Mouse (Mus musculus) heart, embryonic 12.5 days (tissue): ENCODE results near the gene H2-D1. TPM values are rescaled to one million over a fixed set of nuclear protein-coding genes. Genes with fewer than 3 reads are reported as not detected.
A peak's percentile ranks its signal among the peaks of the same experiment; 100 is the strongest.
"Not testable (repeated sequence)": the region's sequence is repeated elsewhere in the genome, so short reads cannot be mapped to it uniquely, and the experiment has no call there.

Source experiments
- ATAC-seq: fragments of 200-750 bp; cut with Nextera tagmentation; 2 replicates; pipeline ENCODE4 v1.8.0; 2017; ENCODE audit warnings: moderate TSS enrichment, moderate library complexity; ENCODE audit not compliant: insufficient number of reproducible peaks, low FRiP score
- H3K27ac ChIP-seq: fragments of 300-500 bp; sonication (generic); 2 replicates; pipeline ENCODE4 v1.5.1; 2016; ENCODE audit warnings: mild to moderate bottlenecking, moderate library complexity; ENCODE audit not compliant: poor library complexity, severe bottlenecking
- H3K27me3 ChIP-seq: fragments of 300-500 bp; sonication (generic); replicated peaks from 2 replicates; pipeline ENCODE4 v1.6.1; 2016; ENCODE audit warnings: mild to moderate bottlenecking, moderate library complexity
- H3K36me3 ChIP-seq: fragments of 300-500 bp; sonication (generic); 2 replicates; pipeline ENCODE4 v1.6.1; 2016; ENCODE audit warnings: mild to moderate bottlenecking, moderate library complexity
- H3K4me1 ChIP-seq: fragments of 300-500 bp; sonication (generic); replicated peaks from 2 replicates; pipeline ENCODE4 v1.6.1; 2016; ENCODE audit warnings: mild to moderate bottlenecking
- H3K4me2 ChIP-seq: fragments of 300-500 bp; sonication (generic); 2 replicates; pipeline ENCODE4 v1.6.1; 2016; ENCODE audit warnings: mild to moderate bottlenecking, moderate library complexity
- H3K4me3 ChIP-seq: fragments of 300-500 bp; sonication (generic); 2 replicates; pipeline ENCODE4 v1.5.1; 2016; ENCODE audit warnings: mild to moderate bottlenecking
- H3K9ac ChIP-seq: fragments of 300-500 bp; sonication (generic); 2 replicates; pipeline ENCODE4 v1.6.1; 2016; ENCODE audit warnings: mild to moderate bottlenecking, moderate library complexity
- H3K9me3 ChIP-seq: fragments of 300-500 bp; sonication (generic); replicated peaks from 2 replicates; pipeline ENCODE4 v1.6.1; 2016; ENCODE audit warnings: mild to moderate bottlenecking, moderate library complexity
- WGBS: fragments of 180-500 bp; shearing (Covaris S2); methylation state at CpG from one replicate; pipeline ENCODE4 v1.1.7; 2016; 5-methylcytosine and 5-hydroxymethylcytosine counted together
- polyA plus RNA-seq: library from polyadenylated mRNA; unstranded; fragments of >200 nt; fragmentation: Nextera tagmentation; extraction: Ambion mirVana; gene quantifications from 2 replicates; pipeline ENCODE4 v1.2.1, GENCODE M21; 2016

Gene H2-D1
- polyA plus RNA-seq, 1 experiment from 2014 or later = 30.2 TPM

GRCm38 (mm10) chr17:35278049-35278448 is 15.5 kb downstream of the H2-D1 start:
- no peak for ATAC-seq

DNA sequence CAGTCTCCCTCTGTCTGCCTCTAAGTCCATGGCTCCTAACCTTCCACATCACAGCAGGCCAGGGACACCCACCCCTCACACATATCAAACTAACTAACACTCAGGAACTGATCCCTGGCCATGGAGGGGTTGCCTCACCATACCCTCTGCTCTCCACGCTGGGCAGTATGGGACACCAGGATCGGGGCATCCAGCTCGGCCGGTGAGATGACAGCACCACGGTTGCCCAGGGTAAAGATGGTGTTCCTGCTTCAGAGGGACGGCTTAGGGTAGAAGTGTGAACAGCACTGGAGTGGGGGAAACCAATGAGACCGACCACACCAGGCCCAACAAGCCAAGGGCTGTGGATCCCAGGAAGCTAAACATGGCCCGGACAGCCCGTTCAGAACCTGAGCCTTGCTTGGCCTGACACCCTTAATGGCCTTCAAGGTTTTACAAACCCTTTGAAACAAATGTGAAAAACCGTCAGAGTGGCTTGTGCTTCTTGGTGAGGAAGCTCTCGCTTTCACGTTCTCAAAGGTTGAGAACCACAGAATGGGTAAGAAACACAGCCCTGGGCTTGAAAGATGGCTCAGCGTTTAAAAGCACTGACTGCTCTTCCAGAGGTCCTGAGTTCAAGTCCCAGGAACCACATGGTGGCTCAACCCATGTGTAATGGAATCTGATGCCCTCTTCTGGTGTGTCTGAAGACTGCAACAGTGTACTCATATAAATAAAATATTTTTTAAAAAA is 16.6 kb downstream of the H2-D1 start:
- peaks cover 37% of the 10 kb centered on the region for H3K27me3 ChIP-seq
- 77% methylated on average over 13 of the region's 13 CpGs for WGBS

More at GRCm38 (mm10) chr17:35278049-35278448, 15.5 kb downstream of the H2-D1 start:
- H3K9me3 ChIP-seq = 0 out of 2 replicates have a peak, but pooled peaks cover 5% of the 10 kb centered on the region
- H3K4me1 ChIP-seq = no peaks in the 10 kb centered on the region
- no peak overlapping the region for H3K4me3 ChIP-seq
- H3K27ac ChIP-seq = no peak overlapping the region
- H3K9ac ChIP-seq = no peak overlapping the region
- H3K36me3 ChIP-seq = no peaks in the 10 kb centered on the region
- peaks cover 37% of the 10 kb centered on the region for H3K27me3 ChIP-seq
- WGBS = 79% methylated on average over 8 of the region's 8 CpGs
- no peak overlapping the region for H3K4me2 ChIP-seq

GRCm38 (mm10) chr17:35280276-35280675 is 17.7 kb downstream of the H2-D1 start:
- 74% methylated on average over 3 of the region's 3 CpGs for WGBS
- no peaks in the 10 kb centered on the region for H3K9me3 ChIP-seq
- no peaks in the 10 kb centered on the region for H3K36me3 ChIP-seq
- H3K4me3 ChIP-seq = no peak overlapping the region
- H3K27me3 ChIP-seq = peaks cover 38% of the 10 kb centered on the region
- H3K9ac ChIP-seq = no peak overlapping the region
- no peak for ATAC-seq
- H3K27ac ChIP-seq = no peak overlapping the region
- no peaks in the 10 kb centered on the region for H3K4me1 ChIP-seq
- no peak overlapping the region for H3K4me2 ChIP-seq

More for the DNA sequence above, 16.6 kb downstream of the H2-D1 start:
- Histone ChIP-seq H3K4me3 (no peak overlapping the region), H3K9me3 (no peaks in the 10 kb centered on the region), H3K4me2 (no peak overlapping the region), H3K9ac (no peak overlapping the region), H3K27ac (no peak overlapping the region), H3K36me3 (no peaks in the 10 kb centered on the region), H3K4me1 (no peaks in the 10 kb centered on the region)
- ATAC-seq = no peak

GRCm38 (mm10) chr17:35285431-35285830 is 22.9 kb downstream of the H2-D1 start:
- Histone ChIP-seq H3K9me3 (no peaks in the 10 kb centered on the region), H3K27ac (no peak overlapping the region), H3K4me1 (no peaks in the 10 kb centered on the region), H3K9ac (no peak overlapping the region), H3K27me3 (peaks cover 31% of the 10 kb centered on the region), H3K4me2 (no peak overlapping the region), H3K4me3 (no peak overlapping the region), H3K36me3 (no peaks in the 10 kb centered on the region)
- ATAC-seq = no peak

- not testable (repeated sequence) for H3K4me3 ChIP-seq, H3K4me2 ChIP-seq, H3K27me3 ChIP-seq, H3K27ac ChIP-seq, H3K9me3 ChIP-seq, ATAC-seq, H3K36me3 ChIP-seq, H3K4me1 ChIP-seq, H3K9ac ChIP-seq
- WGBS = 3% methylated on average over 5 of the region's 5 CpGs
Observed at GRCm38 (mm10) chr17:35295796-35296195, 33.3 kb downstream of the H2-D1 start.

GRCm38 (mm10) chr17:35300261-35300945 is 37.9 kb downstream of the H2-D1 start:
- not testable (repeated sequence) for H3K4me1 ChIP-seq, H3K4me3 ChIP-seq, H3K4me2 ChIP-seq, H3K9ac ChIP-seq, H3K36me3 ChIP-seq, ATAC-seq, H3K27me3 ChIP-seq, H3K9me3 ChIP-seq, H3K27ac ChIP-seq
- 82% methylated on average over 7 of the region's 7 CpGs for WGBS

GRCm38 (mm10) chr17:35301645-35302258 is 39.2 kb downstream of the H2-D1 start:
- Histone ChIP-seq H3K27ac (no peak overlapping the region), H3K4me2 (no peak overlapping the region), H3K9me3 (no peaks in the 10 kb centered on the region; the same call in 1 of the 2 replicates), H3K27me3 (peaks cover 4% of the 10 kb centered on the region), H3K9ac (no peak overlapping the region), H3K4me3 (no peak overlapping the region), H3K36me3 (no peaks in the 10 kb centered on the region), H3K4me1 (no peaks in the 10 kb centered on the region)
- ATAC-seq = no peak
- WGBS = 28% methylated on average over 13 of the region's 13 CpGs

DNA sequence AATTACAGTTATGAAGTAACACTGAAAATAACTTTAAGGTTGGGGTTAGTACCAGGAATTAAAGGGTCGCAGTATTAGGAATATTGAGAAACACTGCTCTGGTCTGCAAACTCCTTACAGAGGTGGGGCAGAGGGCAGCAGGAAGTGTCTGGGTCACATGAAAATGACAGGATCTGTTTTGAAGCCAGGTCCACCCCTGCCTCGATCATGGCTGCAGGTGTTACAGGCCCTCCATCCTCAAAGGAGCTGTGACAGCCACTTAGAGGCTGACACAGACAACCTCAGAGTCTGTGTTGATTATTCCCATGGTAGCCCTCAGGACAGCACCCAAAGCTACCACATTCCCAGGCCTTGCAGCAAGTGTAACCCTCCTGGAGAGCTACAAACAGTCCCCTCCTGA is 40.7 kb downstream of the H2-D1 start:
- Histone ChIP-seq H3K27me3 (peaks cover 18% of the 10 kb centered on the region), H3K36me3 (no peaks in the 10 kb centered on the region), H3K4me3 (no peak overlapping the region), H3K9me3 (no peaks in the 10 kb centered on the region; the same call in 1 of the 2 replicates), H3K9ac (no peak overlapping the region), H3K4me2 (no peak overlapping the region), H3K4me1 (no peaks in the 10 kb centered on the region), H3K27ac (no peak overlapping the region)
- no peak for ATAC-seq
- 75% methylated on average over 2 of the region's 2 CpGs for WGBS

GRCm38 (mm10) chr17:35303756-35304350 is 41.3 kb downstream of the H2-D1 start:
- H3K4me1 ChIP-seq = no peaks in the 10 kb centered on the region
- no peak overlapping the region for H3K4me3 ChIP-seq
- H3K9ac ChIP-seq = no peak overlapping the region
- WGBS = 80% methylated on average over 10 of the region's 10 CpGs
- 0 out of 2 replicates have a peak, but pooled peaks have one; percentile 15 for ATAC-seq
- H3K9me3 ChIP-seq = no peaks in the 10 kb centered on the region; the same call in 1 of the 2 replicates
- H3K36me3 ChIP-seq = no peaks in the 10 kb centered on the region
- no peak overlapping the region for H3K4me2 ChIP-seq
- peaks cover 23% of the 10 kb centered on the region for H3K27me3 ChIP-seq
- H3K27ac ChIP-seq = no peak overlapping the region

DNA sequence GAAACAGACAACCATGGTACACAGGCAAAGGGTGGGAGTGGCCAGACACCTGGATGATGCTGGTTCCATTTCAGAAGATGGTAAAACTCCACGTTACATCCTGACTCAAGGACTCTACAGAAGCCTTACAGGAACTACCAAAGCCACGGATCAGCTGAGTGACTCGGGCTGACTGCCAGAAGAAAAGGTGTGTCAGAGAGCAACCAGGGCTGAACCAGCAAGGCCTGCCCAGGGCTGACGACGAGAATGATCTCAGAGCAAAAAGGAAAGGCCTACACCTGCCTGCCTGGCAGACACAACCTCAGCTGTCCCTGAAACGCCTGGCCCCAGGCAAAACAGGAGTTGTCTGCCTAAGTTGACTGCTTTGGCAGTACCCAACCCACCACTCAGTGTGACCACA is 41.9 kb downstream of the H2-D1 start:
- 61% methylated on average over 6 of the region's 6 CpGs for whole genome bisulfite sequencing
- peaks cover 27% of the 10 kb centered on the region for H3K27me3 ChIP-seq
- H3K36me3 ChIP-seq = no peaks in the 10 kb centered on the region
- H3K9me3 ChIP-seq = no peaks in the 10 kb centered on the region; the same call in 1 of the 2 replicates
- H3K4me3 ChIP-seq = no peak overlapping the region
- H3K27ac ChIP-seq = no peak overlapping the region
- H3K9ac ChIP-seq = no peak overlapping the region
- ATAC-seq = no peak
- H3K4me1 ChIP-seq = no peaks in the 10 kb centered on the region
- no peak overlapping the region for H3K4me2 ChIP-seq

DNA sequence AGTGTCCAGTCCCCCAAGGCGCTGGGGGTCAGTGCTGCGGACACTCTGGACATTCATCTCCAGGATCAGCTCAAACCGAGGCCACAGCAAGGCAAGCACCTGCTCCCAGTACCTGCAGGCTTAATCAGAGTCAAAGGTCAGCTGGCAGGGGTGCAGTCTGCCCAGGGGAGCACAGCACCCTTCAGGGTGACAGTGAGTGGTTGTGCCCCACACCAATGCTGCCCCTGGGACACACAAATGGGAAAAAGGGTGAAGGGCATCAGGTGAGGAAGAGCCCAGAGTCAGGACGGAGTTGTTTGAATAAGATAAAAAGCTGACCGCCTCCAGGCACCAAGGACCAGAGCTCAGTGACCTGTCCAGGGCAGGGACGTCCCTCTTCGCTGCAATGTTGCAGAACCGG is 42.4 kb downstream of the H2-D1 start:
- H3K27me3 ChIP-seq = peaks cover 27% of the 10 kb centered on the region
- not testable (repeated sequence) for H3K4me3 ChIP-seq, H3K9ac ChIP-seq, H3K27ac ChIP-seq, H3K36me3 ChIP-seq, H3K4me1 ChIP-seq, ATAC-seq, H3K4me2 ChIP-seq, H3K9me3 ChIP-seq
- 76% methylated on average over 8 of the region's 8 CpGs for WGBS
